Mouse (Mus musculus) neural tube, embryonic 10.5 days (tissue): ENCODE data around the gene Nup133.
"Not testable (repeated sequence)": the region's sequence is repeated elsewhere in the genome, so short reads cannot be mapped to it uniquely, and the experiment has no call there.

ENCODE experiments used
- DNase-seq: peaks from one replicate; pipeline ENCODE4 v3.0.0-alpha.2; 2017; ENCODE audit warnings: low spot score; ENCODE audit errors: extremely low spot score

Gene Nup133

GRCm38 (mm10) chr8:123948942-123949685 lies at the start of gene Nup133:
Gene Nup133 (minus strand): TSS chr8:123949265.
- peak; percentile 100 for DNase-seq

DNA sequence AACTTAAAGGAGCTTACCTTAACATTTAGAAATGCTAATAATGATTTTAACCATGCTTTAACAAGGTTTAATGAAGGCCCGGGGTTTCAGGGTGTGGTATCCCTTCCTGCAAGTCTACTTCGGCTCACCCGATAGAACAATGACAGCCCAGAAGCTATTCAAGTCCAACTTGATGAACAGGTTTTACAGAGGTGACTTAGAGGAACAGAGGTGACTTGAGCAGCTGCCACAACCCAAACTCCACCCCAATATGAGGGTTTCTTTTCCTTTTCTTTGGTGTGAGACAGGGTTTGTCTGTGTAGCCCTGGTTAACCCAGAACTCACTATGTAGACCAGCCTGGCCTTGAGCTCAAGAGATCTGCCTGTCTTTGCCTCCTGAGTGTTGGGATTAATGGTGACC lies 44.9 kb upstream of the Nup133 start:
- DNase-seq: no peak

DNA sequence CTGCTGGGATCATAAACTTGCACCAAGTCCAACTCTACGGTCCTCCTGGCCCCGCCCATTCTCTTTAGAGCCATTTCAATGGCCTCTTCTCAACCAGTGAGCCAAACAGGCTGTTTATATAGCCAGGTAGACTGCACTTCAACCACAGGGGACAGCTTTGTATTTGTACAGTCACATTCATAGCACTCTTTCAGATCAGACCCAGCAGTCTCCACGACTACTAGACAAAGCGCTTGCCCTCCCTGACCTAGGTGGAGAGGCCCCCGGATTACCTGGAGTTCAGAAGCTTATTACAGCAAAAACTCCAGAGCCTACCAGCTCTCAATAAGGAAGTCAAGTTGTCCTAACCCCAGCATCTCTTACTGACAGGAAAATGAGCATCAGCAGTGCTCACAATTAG lies 44.5 kb upstream of the Nup133 start:
- DNase-seq: no peak

DNA sequence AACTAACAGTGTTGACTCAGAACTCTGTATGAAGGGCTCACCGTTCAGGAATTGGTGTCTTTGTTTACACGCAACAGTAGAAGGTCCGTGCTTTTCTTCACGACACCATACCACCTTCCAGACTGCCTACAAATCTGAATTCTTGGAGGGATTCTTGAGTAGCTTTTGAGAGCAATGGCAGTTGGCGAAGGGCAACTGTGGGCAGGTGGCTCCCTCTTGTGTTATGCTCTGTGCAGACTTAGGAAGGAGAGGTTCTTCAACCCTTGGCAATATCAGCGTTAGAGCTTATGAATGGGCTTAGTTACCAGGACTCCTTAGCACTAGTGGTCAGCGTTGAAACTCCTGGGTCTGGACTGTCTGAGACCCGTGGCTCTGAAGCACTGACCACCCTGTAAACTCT lies 43.5 kb upstream of the Nup133 start:
- DNase-seq: no peak

DNA sequence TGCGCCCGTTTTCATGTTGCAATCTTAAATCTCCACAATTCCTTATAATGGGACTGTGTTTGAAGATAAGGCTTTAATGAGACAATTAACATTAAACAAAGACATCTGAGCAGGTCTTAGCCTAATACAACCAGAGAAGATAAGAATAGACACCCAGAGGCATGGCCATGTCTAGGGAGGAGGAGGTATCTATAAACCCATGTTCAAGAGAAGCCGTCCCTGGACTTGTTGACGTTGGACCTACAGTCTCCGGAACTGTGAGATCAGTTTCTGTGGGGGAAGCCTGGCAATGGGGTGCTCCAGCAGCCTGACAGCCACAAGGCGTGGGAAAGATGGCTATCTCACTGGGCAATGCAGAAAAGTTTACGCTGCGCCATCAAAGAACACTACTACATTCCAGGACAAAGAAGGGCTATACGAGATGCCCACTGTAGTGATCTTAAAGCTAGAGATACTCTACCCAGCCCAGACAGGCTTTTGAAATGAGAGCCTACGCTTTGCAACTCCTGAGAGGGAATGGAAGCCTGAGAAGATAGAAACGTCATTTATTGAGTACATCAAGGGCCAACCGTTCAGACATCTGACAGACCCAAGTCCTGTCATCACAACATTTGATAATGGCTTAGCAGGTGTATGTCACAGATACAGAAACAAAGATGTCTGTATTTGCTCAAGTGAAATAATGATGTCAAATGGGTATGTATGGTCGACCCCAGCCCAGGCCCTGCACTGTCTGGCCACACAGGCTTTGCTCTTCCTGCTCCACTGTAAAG lies 41.4 kb upstream of the Nup133 start:
- no peak for DNase-seq

DNA sequence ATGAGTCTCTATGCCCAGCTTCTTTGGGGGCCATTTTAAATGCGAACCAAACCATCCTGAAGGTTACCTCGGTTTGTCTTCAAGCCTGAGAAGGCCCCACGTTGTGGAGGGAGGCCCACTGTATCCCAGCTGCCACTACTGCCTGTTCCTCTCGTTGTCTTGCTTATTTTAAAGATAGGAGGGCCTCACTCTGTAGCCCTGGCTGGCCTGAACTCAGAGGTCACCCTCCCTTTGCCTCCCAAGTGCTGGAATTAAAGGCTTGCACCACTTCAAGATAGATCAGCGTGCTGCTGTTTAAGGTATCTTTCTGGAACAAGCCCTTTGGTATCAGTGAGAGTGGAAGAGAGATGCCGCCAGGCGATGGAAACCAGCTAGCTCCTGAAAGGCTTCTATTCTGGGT lies 40.1 kb upstream of the Nup133 start:
- DNase-seq: no peak

- no peak for DNase-seq
Observed at GRCm38 (mm10) chr8:123988605-123989038, 39.6 kb upstream of the Nup133 start.

DNA sequence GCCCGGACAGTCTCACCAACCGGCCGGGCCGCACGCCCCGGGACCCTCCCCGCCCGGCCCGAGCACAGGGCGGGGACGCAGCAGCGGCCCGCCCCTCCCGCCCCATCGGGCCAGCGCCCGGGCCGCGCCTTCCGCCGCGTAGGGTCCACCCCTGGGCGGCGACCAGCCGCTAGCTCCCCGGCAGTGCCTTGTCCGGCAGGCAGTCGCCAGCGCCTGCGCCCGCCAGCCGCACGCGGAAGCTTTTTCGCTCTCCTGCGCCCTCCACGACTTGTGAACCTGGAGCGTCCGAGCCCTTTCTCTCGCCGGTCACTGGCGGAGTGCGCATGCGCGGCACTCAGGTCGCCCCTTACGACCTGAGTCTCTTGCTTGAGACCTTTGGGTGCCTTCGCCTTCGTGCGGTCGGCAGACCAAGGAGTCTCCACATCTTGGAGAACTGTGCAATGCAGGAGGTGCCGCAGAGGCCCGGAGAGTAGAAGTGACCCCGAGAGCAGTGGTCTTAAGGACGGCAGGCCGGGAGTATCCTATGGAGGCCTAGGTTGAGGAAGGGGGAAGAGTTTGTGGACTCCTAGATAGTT lies 33.8 kb upstream of the Nup133 start, which contains the start of gene Abcb10:
Gene Abcb10 (minus strand): TSS at position 297 of the 575 bp plus-strand sequence.
- peak; percentile 88 for DNase-seq

DNA sequence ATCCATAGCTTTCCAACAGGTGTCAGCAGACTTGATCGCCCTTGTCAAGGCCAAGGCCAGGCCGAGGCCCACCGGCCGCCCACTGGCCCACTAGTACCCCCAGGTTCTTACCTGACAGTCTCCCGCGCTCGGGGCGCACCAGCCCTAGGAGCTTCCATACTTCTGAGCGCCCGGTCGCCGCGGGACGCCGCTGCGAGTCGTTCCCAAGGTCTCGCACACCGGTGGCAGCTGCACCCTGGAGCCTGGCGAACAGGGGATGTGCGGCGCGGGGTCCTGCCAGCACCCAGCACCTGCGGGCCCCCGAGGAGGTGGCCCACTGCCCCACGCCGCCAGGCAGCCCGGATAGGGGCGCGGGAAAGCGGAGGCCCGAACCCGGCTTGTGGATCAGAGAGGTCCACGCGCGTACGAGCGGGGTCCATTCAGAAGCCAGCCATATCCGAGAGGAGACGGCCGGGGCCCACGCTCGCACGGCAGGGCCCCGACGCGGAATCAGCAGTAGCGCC lies 33.3 kb upstream of the Nup133 start:
- DNase-seq: no peak

GRCm38 (mm10) chr8:123981674-123982073 lies 32.6 kb upstream of the Nup133 start:
- DNase-seq: no peak

DNA sequence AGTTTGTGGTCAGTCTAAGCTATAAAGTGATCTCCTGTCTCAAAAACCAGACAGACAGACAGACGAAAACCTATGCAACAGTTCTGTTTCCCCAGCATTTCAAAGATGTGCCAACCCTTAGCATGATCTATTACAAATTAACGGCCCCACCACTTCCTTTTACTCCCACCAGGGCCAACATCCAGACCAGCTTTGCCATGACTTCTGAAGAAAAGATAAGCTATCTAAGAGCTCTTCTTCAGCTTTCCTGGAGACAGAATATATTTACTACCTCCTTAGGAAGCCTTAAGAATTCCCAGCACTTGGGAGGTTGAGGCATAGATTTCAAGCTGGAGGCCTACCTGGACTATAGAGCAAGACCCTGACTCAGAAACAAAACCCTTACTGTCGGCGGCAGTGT lies 31.2 kb upstream of the Nup133 start:
- DNase-seq: no peak

GRCm38 (mm10) chr8:123978926-123979325 lies 29.9 kb upstream of the Nup133 start:
- no peak for DNase-seq

GRCm38 (mm10) chr8:123978166-123978838 lies 29.2 kb upstream of the Nup133 start:
- no peak for DNase-seq

GRCm38 (mm10) chr8:123977499-123977898 lies 28.4 kb upstream of the Nup133 start:
- no peak for DNase-seq

DNA sequence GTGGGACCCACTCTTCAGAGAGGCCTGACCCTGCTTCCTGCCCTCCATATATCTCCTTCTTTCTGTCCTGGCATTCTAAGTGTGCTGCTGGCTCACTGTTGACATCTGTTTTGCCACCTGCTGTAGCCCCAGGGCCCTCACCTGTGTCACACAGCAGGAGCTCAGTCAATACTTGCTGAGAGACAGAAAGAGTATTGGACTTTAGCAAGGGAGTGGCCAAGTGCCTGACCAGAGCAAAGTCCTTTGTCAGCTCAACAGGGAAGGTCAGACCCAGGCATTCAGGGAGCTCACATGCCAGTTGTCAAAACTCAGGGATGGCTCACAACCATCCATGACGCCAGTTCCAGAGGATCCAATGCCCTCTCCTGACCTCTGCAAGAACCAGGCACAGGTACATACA lies 24.4 kb upstream of the Nup133 start:
- DNase-seq: no peak

DNA sequence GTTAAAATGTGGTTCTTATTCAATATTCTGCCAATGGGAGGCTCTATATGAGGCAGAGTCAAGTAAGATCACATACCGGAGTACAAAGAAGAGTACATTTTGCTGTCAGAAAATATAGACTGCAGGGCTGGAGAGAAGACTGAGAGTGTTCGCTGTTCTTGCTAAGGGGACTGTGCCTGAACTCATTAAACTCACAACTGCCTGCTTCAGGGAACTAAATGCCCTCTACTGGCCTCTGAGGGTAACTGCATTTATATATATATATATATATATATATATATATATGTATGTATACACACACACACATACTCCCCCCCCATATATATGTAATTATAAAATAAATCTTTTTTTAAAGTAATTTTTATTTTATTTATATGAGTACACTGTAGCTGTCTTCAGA lies 17.8 kb upstream of the Nup133 start:
- DNase-seq: no peak

DNA sequence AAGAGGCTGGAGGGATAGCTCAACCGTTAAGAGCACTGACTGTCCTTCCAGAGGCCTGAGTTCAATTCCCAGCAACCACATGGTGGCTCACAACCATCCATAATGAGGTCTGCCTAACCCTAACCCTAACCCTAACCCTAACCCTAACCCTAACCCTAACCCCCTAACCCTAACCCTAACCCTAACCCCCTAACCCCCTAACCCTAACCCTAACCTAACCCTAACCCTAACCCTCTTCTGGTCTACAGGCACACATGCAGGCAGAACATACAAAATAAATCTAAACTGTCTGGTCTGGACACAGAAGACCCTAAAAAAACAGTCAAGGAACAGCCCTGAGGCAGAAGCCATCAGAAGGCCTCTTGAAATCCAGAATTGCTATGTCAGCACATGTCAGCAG lies 12.3 kb upstream of the Nup133 start:
- DNase-seq: no peak

DNA sequence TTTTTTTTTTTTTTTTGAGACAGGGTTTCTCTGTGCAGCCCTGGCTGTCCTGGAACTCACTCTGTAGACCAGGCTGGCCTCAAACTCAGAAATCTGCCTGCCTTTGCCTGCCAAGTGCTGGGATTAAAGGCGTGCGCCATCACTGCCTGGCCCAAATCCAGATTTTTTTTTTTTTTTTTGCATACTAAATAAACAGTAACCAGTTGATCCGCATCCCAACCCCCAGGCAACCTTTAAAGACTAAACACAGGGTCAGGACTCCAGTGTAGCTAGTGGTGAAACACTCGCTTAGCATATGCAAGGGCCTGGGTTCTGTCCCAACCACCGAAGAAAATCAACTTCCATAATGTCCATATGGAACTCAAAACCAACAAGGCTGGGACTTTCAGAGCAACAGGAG lies 11.5 kb upstream of the Nup133 start:
- not testable (repeated sequence) for DNase-seq

GRCm38 (mm10) chr8:123960056-123960455 lies 11.0 kb upstream of the Nup133 start:
- DNase-seq: no peak

- no peak for DNase-seq
Observed at GRCm38 (mm10) chr8:123959473-123959872, 10.4 kb upstream of the Nup133 start.

- no peak for DNase-seq
Observed at GRCm38 (mm10) chr8:123958130-123958529, 9.1 kb upstream of the Nup133 start.

- DNase-seq: no peak
Observed at GRCm38 (mm10) chr8:123954246-123954645, 5.2 kb upstream of the Nup133 start.
